Mouse (Mus musculus): ENCODE measurements around the gene Nt5c2. TPM values are rescaled to one million over a fixed set of nuclear protein-coding genes. Genes with fewer than 3 reads are reported as not detected.

Nt5c2 gene
- polyA plus RNA-seq, 1 experiment from 2014 or later: 102 TPM

GRCm38 (mm10) chr19:46975565-46975964 is 39.4 kb downstream of the Nt5c2 start:
- Histone ChIP-seq H3K9me3 (no peaks in the 10 kb centered on the region), H3K4me2 (no peak overlapping the region), H3K27me3 (replicated peaks) (no peaks in the 10 kb centered on the region), H3K9ac (no peak overlapping the region), H3K4me1 (peaks cover 47% of the 10 kb centered on the region), H3K4me3 (no peak overlapping the region), H3K36me3 (no peaks in the 10 kb centered on the region), H3K27ac (replicated peaks) (peak overlapping the region; percentile 83)
- 26% methylated on average over 4 of the region's 4 CpGs for WGBS
- ATAC-seq (ENCODE audit: extremely low read depth, insufficient number of reproducible peaks, low FRiP score, low TSS enrichment): 0 out of 2 replicates have a peak, but pooled peaks have one; percentile 37

- WGBS: 89% methylated on average over 3 of the region's 3 CpGs
- H3K4me1 ChIP-seq: peaks cover 59% of the 10 kb centered on the region
These were observed 42.8 kb downstream of the Nt5c2 start for GRCm38 (mm10) chr19:46972159-46972558.

GRCm38 (mm10) chr19:46971712-46972111 is 43.2 kb downstream of the Nt5c2 start:
- no peaks in the 10 kb centered on the region for H3K9me3 ChIP-seq
- H3K4me2 ChIP-seq: no peak overlapping the region
- H3K9ac ChIP-seq: peak overlapping the region; percentile 54; the same call in 1 of the 2 replicates
- no peak overlapping the region for H3K4me3 ChIP-seq
- WGBS: 63% methylated on average over 9 of the region's 9 CpGs
- H3K27ac ChIP-seq (replicated peaks): peak overlapping the region; percentile 85
- H3K36me3 ChIP-seq: no peaks in the 10 kb centered on the region
- H3K4me1 ChIP-seq: peaks cover 59% of the 10 kb centered on the region
- no peaks in the 10 kb centered on the region for H3K27me3 ChIP-seq (replicated peaks)
- no peak for ATAC-seq (ENCODE audit: extremely low read depth, insufficient number of reproducible peaks, low FRiP score, low TSS enrichment)

More at GRCm38 (mm10) chr19:46972159-46972558, 42.8 kb downstream of the Nt5c2 start:
- Histone ChIP-seq H3K27me3 (replicated peaks) (no peaks in the 10 kb centered on the region), H3K9ac (no peak overlapping the region), H3K36me3 (no peaks in the 10 kb centered on the region), H3K4me2 (no peak overlapping the region), H3K9me3 (no peaks in the 10 kb centered on the region), H3K4me3 (no peak overlapping the region), H3K27ac (replicated peaks) (no peak overlapping the region)
- ATAC-seq (ENCODE audit: extremely low read depth, insufficient number of reproducible peaks, low FRiP score, low TSS enrichment): no peak

- H3K36me3 ChIP-seq: no peaks in the 10 kb centered on the region
- 73% methylated on average over 8 of the region's 8 CpGs for WGBS
- no peaks in the 10 kb centered on the region for H3K9me3 ChIP-seq
- peak overlapping the region; percentile 85 for H3K27ac ChIP-seq (replicated peaks)
- H3K4me3 ChIP-seq: no peak overlapping the region
- ATAC-seq (ENCODE audit: extremely low read depth, insufficient number of reproducible peaks, low FRiP score, low TSS enrichment): no peak
- peaks cover 59% of the 10 kb centered on the region for H3K4me1 ChIP-seq
- H3K9ac ChIP-seq: peak overlapping the region; percentile 54; the same call in 1 of the 2 replicates
- H3K27me3 ChIP-seq (replicated peaks): no peaks in the 10 kb centered on the region
- H3K4me2 ChIP-seq: no peak overlapping the region
These were observed 43.8 kb downstream of the Nt5c2 start for GRCm38 (mm10) chr19:46971051-46971689.

GRCm38 (mm10) chr19:46970121-46970729 is 44.7 kb downstream of the Nt5c2 start:
- no peak for ATAC-seq (ENCODE audit: extremely low read depth, insufficient number of reproducible peaks, low FRiP score, low TSS enrichment)
- 39% methylated on average over 13 of the region's 13 CpGs for WGBS
- peak overlapping the region; percentile 53 for H3K9ac ChIP-seq
- no peaks in the 10 kb centered on the region for H3K36me3 ChIP-seq
- no peaks in the 10 kb centered on the region for H3K9me3 ChIP-seq
- H3K27me3 ChIP-seq (replicated peaks): no peaks in the 10 kb centered on the region
- H3K4me1 ChIP-seq: peaks cover 51% of the 10 kb centered on the region
- H3K4me2 ChIP-seq: peak overlapping the region; percentile 33
- peak overlapping the region; percentile 85 for H3K27ac ChIP-seq (replicated peaks)
- no peak overlapping the region for H3K4me3 ChIP-seq

- H3K4me1 ChIP-seq: peaks cover 46% of the 10 kb centered on the region
- no peaks in the 10 kb centered on the region for H3K9me3 ChIP-seq
- H3K4me2 ChIP-seq: peak overlapping the region; percentile 33
- peak overlapping the region; percentile 85 for H3K27ac ChIP-seq (replicated peaks)
- H3K9ac ChIP-seq: peak overlapping the region; percentile 62
- WGBS: 49% methylated on average over 22 of the region's 22 CpGs
- no peaks in the 10 kb centered on the region for H3K27me3 ChIP-seq (replicated peaks)
- H3K4me3 ChIP-seq: no peak overlapping the region
- ATAC-seq (ENCODE audit: extremely low read depth, insufficient number of reproducible peaks, low FRiP score, low TSS enrichment): peak; percentile 43; the same call in 1 of the 2 replicates
- no peaks in the 10 kb centered on the region for H3K36me3 ChIP-seq
These were observed 45.5 kb downstream of the Nt5c2 start for GRCm38 (mm10) chr19:46969286-46969985.

GRCm38 (mm10) chr19:46968833-46969232 is 46.1 kb downstream of the Nt5c2 start:
- H3K27ac ChIP-seq (replicated peaks): peak overlapping the region; percentile 85
- ATAC-seq (ENCODE audit: extremely low read depth, insufficient number of reproducible peaks, low FRiP score, low TSS enrichment): no peak

GRCm38 (mm10) chr19:46967861-46968260 is 47.1 kb downstream of the Nt5c2 start:
- no peak for ATAC-seq (ENCODE audit: extremely low read depth, insufficient number of reproducible peaks, low FRiP score, low TSS enrichment)
- H3K4me3 ChIP-seq: no peak overlapping the region
- H3K4me2 ChIP-seq: no peak overlapping the region
- 58% methylated on average over 4 of the region's 4 CpGs for WGBS
- H3K27me3 ChIP-seq (replicated peaks): no peaks in the 10 kb centered on the region
- no peaks in the 10 kb centered on the region for H3K36me3 ChIP-seq
- H3K9me3 ChIP-seq: no peaks in the 10 kb centered on the region
- H3K4me1 ChIP-seq: peaks cover 46% of the 10 kb centered on the region
- H3K27ac ChIP-seq (replicated peaks): no peak overlapping the region
- no peak overlapping the region for H3K9ac ChIP-seq

More at GRCm38 (mm10) chr19:46968833-46969232, 46.1 kb downstream of the Nt5c2 start:
- 64% methylated on average over 5 of the region's 5 CpGs for WGBS
- Histone ChIP-seq H3K9me3 (no peaks in the 10 kb centered on the region), H3K4me2 (peak overlapping the region; percentile 33), H3K4me3 (no peak overlapping the region), H3K4me1 (peaks cover 46% of the 10 kb centered on the region), H3K9ac (peak overlapping the region; percentile 62), H3K36me3 (no peaks in the 10 kb centered on the region), H3K27me3 (replicated peaks) (no peaks in the 10 kb centered on the region)

GRCm38 (mm10) chr19:46966330-46966729 is 48.6 kb downstream of the Nt5c2 start:
- Histone ChIP-seq H3K4me1 (peaks cover 36% of the 10 kb centered on the region), H3K4me3 (no peak overlapping the region), H3K9me3 (no peaks in the 10 kb centered on the region), H3K27me3 (replicated peaks) (no peaks in the 10 kb centered on the region), H3K4me2 (no peak overlapping the region), H3K36me3 (no peaks in the 10 kb centered on the region), H3K9ac (no peak overlapping the region), H3K27ac (replicated peaks) (no peak overlapping the region)
- WGBS: 88% methylated on average over 6 of the region's 6 CpGs
- ATAC-seq (ENCODE audit: extremely low read depth, insufficient number of reproducible peaks, low FRiP score, low TSS enrichment): no peak

- Histone ChIP-seq H3K9me3 (no peaks in the 10 kb centered on the region), H3K27me3 (replicated peaks) (no peaks in the 10 kb centered on the region), H3K4me1 (peaks cover 35% of the 10 kb centered on the region), H3K36me3 (no peaks in the 10 kb centered on the region), H3K4me3 (no peak overlapping the region), H3K4me2 (no peak overlapping the region), H3K9ac (no peak overlapping the region), H3K27ac (replicated peaks) (no peak overlapping the region)
- no peak for ATAC-seq (ENCODE audit: extremely low read depth, insufficient number of reproducible peaks, low FRiP score, low TSS enrichment)
These were observed 49.5 kb downstream of the Nt5c2 start for GRCm38 (mm10) chr19:46965496-46965895.

GRCm38 (mm10) chr19:46964353-46964752 is 50.6 kb downstream of the Nt5c2 start:
- H3K4me3 ChIP-seq: no peak overlapping the region
- no peaks in the 10 kb centered on the region for H3K9me3 ChIP-seq
- no peak overlapping the region for H3K4me2 ChIP-seq
- WGBS: 35% methylated on average over 9 of the region's 9 CpGs
- no peak overlapping the region for H3K27ac ChIP-seq (replicated peaks)
- ATAC-seq (ENCODE audit: extremely low read depth, insufficient number of reproducible peaks, low FRiP score, low TSS enrichment): no peak
- H3K9ac ChIP-seq: no peak overlapping the region
- no peaks in the 10 kb centered on the region for H3K36me3 ChIP-seq
- H3K27me3 ChIP-seq (replicated peaks): no peaks in the 10 kb centered on the region
- peaks cover 37% of the 10 kb centered on the region for H3K4me1 ChIP-seq
